Mouse (Mus musculus): ENCODE measurements around the gene Pglyrp2. TPM values are rescaled to one million over a fixed set of nuclear protein-coding genes. Genes with fewer than 3 reads are reported as not detected.
A peak's percentile ranks its signal among the peaks of the same experiment; 100 is the strongest.

Gene Pglyrp2
- polyA plus RNA-seq, 1 experiment, result not detected

DNA sequence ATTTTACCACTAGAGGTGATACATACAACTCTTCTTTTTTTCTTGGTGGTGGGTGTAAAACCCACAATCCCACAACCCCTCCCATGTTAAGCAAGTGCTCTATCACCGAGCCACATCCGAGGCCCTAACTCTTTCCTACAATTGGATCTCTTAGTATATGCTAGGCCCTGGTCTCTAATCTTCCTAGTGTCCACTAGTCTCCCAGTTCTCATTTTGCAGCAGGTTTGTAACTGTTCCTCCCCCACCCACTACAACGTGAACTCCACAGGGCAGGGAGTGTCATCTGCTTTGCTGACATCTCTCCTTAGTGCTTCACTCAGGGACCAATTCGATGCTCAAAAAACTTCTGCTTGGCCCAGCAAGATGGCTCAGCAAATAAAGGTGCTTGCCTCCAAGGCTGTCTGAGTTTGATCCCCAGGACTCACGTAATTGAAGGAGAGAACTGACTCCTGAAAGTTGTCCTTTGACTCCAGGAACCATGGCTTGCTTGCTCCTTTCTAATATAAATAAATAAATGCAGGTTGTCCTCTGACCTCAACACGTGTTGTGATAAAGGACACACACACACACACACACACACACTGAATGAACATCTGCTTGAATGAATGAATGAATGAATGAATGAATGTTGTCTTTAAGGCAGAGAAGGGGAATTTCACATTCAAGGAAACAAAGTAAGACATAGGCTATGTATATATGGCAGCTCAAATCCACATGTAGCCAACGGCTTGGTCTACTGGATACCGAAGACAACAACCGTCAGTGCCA is 21.8 kb downstream of the Pglyrp2 start:
- Histone ChIP-seq H3K27ac (ENCODE audit: insufficient read depth, low read length) (no peak overlapping the region), H3K4me1 (ENCODE audit: control insufficient read depth, insufficient read depth, low read length) (no peaks in the 10 kb centered on the region), H3K9ac (ENCODE audit: low read depth, poor library complexity, severe bottlenecking) (no peak overlapping the region), H3K27me3 (ENCODE audit: control insufficient read depth, insufficient read depth, low read length, poor library complexity, severe bottlenecking) (no peaks in the 10 kb centered on the region), H3K36me3 (ENCODE audit: control insufficient read depth, insufficient read depth, low read length, poor library complexity, severe bottlenecking) (no peaks in the 10 kb centered on the region), H3K9me3 (replicated peaks; ENCODE audit: control insufficient read depth, insufficient read depth, low read length, poor library complexity, severe bottlenecking) (no peaks in the 10 kb centered on the region), H3K4me3 (ENCODE audit: low read depth, low read length) (no peak overlapping the region)
- no peak for TF ChIP-seq CTCF (IDR thresholded peaks at IDR 0.05; ENCODE audit: low read depth, low read length)
- no peak for TF ChIP-seq EP300 (IDR thresholded peaks at IDR 0.05; ENCODE audit: insufficient read depth, low read depth, low read length)
- no peak for TF ChIP-seq POLR2A (IDR thresholded peaks at IDR 0.05; ENCODE audit: insufficient read depth, low read length)

DNA sequence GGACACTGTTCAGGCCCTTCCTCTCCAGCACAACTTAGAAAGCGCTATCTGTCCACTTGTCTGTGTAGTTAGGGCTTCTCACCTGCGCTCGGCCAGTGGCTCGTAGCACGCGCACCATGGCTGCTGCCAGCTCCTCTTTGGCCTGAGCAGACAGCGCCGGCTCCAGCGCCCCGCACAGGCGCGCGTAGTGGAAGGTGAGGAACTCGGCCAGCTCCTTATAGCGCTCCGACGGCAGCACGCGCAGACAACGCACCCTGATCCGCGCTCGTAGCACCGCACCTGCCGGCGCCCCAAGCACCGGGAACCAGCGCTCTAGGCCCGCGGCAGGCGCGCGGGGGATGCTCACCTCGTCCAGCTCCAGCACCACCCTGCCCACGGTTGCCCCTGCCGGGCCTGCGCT is 27.7 kb downstream of the Pglyrp2 start:
- Histone ChIP-seq H3K4me3 (ENCODE audit: low read depth, low read length) (peak overlapping the region; percentile 17), H3K36me3 (ENCODE audit: control insufficient read depth, insufficient read depth, low read length, poor library complexity, severe bottlenecking) (no peaks in the 10 kb centered on the region), H3K9ac (ENCODE audit: low read depth, poor library complexity, severe bottlenecking) (peak overlapping the region; percentile 33), H3K27ac (ENCODE audit: insufficient read depth, low read length) (no peak overlapping the region), H3K27me3 (ENCODE audit: control insufficient read depth, insufficient read depth, low read length, poor library complexity, severe bottlenecking) (no peaks in the 10 kb centered on the region), H3K4me1 (ENCODE audit: control insufficient read depth, insufficient read depth, low read length) (no peaks in the 10 kb centered on the region), H3K9me3 (replicated peaks; ENCODE audit: control insufficient read depth, insufficient read depth, low read length, poor library complexity, severe bottlenecking) (no peaks in the 10 kb centered on the region)
- no peak for TF ChIP-seq POLR2A (IDR thresholded peaks at IDR 0.05; ENCODE audit: insufficient read depth, low read length)
- TF ChIP-seq EP300 (IDR thresholded peaks at IDR 0.05; ENCODE audit: insufficient read depth, low read depth, low read length), result no peak
- TF ChIP-seq CTCF (IDR thresholded peaks at IDR 0.05; ENCODE audit: low read depth, low read length), result no peak

DNA sequence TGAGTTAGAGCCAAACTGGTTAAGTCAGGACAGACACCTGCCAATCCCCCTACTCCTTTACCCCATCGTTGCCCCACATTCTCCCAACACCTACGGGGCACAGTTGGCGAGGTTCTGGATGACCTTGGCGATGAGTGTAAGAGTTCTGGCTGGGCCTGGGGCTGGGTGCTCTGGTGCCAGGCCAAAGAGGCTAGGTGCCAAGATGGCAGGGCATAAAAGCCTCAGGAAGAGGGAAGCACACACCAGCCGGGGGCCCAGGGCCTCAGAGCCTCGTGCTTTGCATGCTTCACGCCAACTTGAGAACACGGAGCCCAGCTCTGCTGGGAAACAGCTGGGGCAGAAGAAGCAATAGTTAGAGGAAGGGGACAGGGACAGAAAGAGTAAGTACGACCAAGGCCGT is 30.0 kb downstream of the Pglyrp2 start:
- H3K9me3 ChIP-seq (replicated peaks; ENCODE audit: control insufficient read depth, insufficient read depth, low read length, poor library complexity, severe bottlenecking), result no peaks in the 10 kb centered on the region
- no peaks in the 10 kb centered on the region for H3K36me3 ChIP-seq (ENCODE audit: control insufficient read depth, insufficient read depth, low read length, poor library complexity, severe bottlenecking)
- H3K4me3 ChIP-seq (ENCODE audit: low read depth, low read length), result no peak overlapping the region
- no peak for TF ChIP-seq CTCF (IDR thresholded peaks at IDR 0.05; ENCODE audit: low read depth, low read length)
- TF ChIP-seq EP300 (IDR thresholded peaks at IDR 0.05; ENCODE audit: insufficient read depth, low read depth, low read length), result no peak
- TF ChIP-seq POLR2A (IDR thresholded peaks at IDR 0.05; ENCODE audit: insufficient read depth, low read length), result no peak
- H3K27me3 ChIP-seq (ENCODE audit: control insufficient read depth, insufficient read depth, low read length, poor library complexity, severe bottlenecking), result no peaks in the 10 kb centered on the region
- H3K9ac ChIP-seq (ENCODE audit: low read depth, poor library complexity, severe bottlenecking), result no peak overlapping the region
- H3K4me1 ChIP-seq (ENCODE audit: control insufficient read depth, insufficient read depth, low read length), result no peaks in the 10 kb centered on the region
- no peak overlapping the region for H3K27ac ChIP-seq (ENCODE audit: insufficient read depth, low read length)

DNA sequence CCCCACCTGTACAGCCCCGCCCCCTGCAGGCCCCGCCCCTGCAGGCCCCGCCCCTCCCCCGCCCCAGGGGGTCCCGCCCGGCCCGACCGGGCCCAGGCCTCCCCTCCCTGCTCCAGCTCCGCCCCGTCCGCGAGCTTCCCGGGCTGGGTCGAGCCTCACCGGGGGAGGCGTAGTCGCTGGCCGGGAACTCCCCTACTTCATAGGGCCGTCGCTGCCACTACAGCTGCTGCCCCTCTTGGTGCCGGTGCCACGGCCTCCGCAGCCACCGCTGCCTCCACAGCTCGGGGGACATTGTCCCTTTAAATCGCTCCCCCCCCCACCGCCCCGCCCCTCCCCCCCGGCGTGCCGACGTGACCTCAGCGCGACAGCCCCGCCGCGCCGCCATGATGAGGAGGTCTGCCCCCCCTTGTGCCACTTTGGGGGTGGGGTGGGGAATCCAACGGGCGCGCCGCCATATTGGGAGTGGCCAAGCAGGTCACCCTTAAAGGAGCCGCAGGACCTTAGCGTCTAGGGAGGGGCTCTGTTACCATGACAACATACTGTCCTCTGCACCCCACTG is 34.8 kb downstream of the Pglyrp2 start, which contains the start of gene Wiz:
Wiz (minus strand) TSS at position 339 of the 559 bp plus-strand sequence.
- Histone ChIP-seq H3K27me3 (ENCODE audit: control insufficient read depth, insufficient read depth, low read length, poor library complexity, severe bottlenecking) (no peaks in the 10 kb centered on the region), H3K27ac (ENCODE audit: insufficient read depth, low read length) (no peak within 1 kb of the TSS)
- no peak for TF ChIP-seq CTCF (IDR thresholded peaks at IDR 0.05; ENCODE audit: low read depth, low read length)
- no peak for TF ChIP-seq EP300 (IDR thresholded peaks at IDR 0.05; ENCODE audit: insufficient read depth, low read depth, low read length)
- TF ChIP-seq POLR2A (IDR thresholded peaks at IDR 0.05; ENCODE audit: insufficient read depth, low read length), result no peak

DNA sequence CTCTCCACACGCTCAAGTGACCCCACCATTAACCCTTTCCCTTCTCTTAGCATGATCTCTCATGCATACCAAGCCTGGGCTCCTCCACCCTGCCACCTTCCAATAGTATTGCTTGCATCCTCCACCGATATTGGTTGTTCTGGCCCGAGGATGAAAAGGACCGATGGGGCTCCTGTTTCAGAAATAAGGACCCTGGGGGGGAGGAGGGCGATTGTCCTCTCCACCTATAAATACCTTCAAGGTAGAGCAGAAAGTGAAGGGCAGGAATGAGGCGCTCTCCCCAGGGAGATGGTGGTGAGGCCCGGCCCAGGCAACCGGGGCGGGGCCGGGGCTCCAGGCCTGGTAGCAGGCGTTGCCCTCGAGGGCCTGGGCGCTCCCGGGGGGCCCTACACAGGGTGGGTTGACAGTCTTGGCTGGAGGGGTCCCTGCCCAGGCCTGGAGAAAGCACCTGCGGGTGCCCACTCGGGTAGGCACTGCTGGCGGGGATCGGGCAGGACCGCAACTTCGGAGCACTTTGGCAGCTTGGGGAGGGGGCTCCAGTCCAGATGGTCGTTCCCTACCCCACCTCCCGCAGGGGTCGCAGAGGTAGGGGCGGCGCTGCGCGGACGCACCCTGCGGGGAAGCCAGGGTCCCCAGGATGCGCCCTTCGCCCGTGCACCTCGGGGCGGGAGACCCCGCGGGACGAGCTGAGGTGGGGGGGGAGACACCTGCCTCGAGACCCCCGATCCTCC is 35.4 kb downstream of the Pglyrp2 start:
- Histone ChIP-seq H3K9me3 (replicated peaks; ENCODE audit: control insufficient read depth, insufficient read depth, low read length, poor library complexity, severe bottlenecking) (no peaks in the 10 kb centered on the region), H3K27ac (ENCODE audit: insufficient read depth, low read length) (no peak overlapping the region), H3K4me3 (ENCODE audit: low read depth, low read length) (peak overlapping the region; percentile 93), H3K9ac (ENCODE audit: low read depth, poor library complexity, severe bottlenecking) (peak overlapping the region; percentile 75), H3K36me3 (ENCODE audit: control insufficient read depth, insufficient read depth, low read length, poor library complexity, severe bottlenecking) (no peaks in the 10 kb centered on the region), H3K27me3 (ENCODE audit: control insufficient read depth, insufficient read depth, low read length, poor library complexity, severe bottlenecking) (no peaks in the 10 kb centered on the region), H3K4me1 (ENCODE audit: control insufficient read depth, insufficient read depth, low read length) (no peaks in the 10 kb centered on the region)
- TF ChIP-seq EP300 (IDR thresholded peaks at IDR 0.05; ENCODE audit: insufficient read depth, low read depth, low read length), result 0 out of 2 replicates have a peak, but pooled peaks have one; percentile 6
- TF ChIP-seq CTCF (IDR thresholded peaks at IDR 0.05; ENCODE audit: low read depth, low read length), result no peak

More for the DNA sequence above, 34.8 kb downstream of the Pglyrp2 start, which contains the start of gene Wiz:
- H3K36me3 ChIP-seq (ENCODE audit: control insufficient read depth, insufficient read depth, low read length, poor library complexity, severe bottlenecking), result no peaks in the 10 kb centered on the region
- no peaks in the 10 kb centered on the region for H3K4me1 ChIP-seq (ENCODE audit: control insufficient read depth, insufficient read depth, low read length)
- H3K9ac ChIP-seq (ENCODE audit: low read depth, poor library complexity, severe bottlenecking), result peak within 1 kb of the TSS; percentile 75
- H3K9me3 ChIP-seq (replicated peaks; ENCODE audit: control insufficient read depth, insufficient read depth, low read length, poor library complexity, severe bottlenecking), result no peaks in the 10 kb centered on the region
- H3K4me3 ChIP-seq (ENCODE audit: low read depth, low read length), result peak within 1 kb of the TSS; percentile 98
